Mouse (Mus musculus) C3H10T1/2 (cell line): ENCODE results near the gene Olfr391-ps. TPM values are rescaled to one million over a fixed set of nuclear protein-coding genes. Genes with fewer than 3 reads are reported as not detected.

Experiments used
- polyA plus RNA-seq, 2 experiments: library from polyadenylated mRNA; unstranded; fragments of >200 nt; fragmentation: generic; extraction: Trizol; gene quantifications; one replicate each; pipeline ENCODE4 v1.2.1; 2012; ENCODE audit warnings: missing spikeins in 2 of 2

Gene Olfr391-ps
- not detected for polyA plus RNA-seq

DNA sequence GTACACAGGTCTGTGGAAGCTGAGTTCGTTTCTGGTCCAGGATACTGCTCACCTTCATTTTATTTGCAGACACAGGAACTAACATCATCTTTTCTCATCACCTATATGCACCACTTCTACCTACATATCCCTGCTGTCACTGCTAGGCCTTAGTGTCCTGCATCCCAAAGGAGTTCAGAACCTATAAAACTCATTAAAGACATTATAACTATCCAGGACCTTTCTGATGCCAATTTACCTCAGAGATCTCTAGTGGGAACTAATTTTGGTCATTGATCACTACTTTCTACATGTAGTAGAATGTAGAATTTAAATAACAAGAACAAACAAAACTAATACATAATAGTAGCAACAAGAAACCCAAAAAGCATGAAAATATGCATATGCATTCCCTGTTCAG is at the start of gene Olfr391-ps:
Gene Olfr391-ps, minus strand, starts transcription at position 101 of the 400 bp plus-strand sequence.

DNA sequence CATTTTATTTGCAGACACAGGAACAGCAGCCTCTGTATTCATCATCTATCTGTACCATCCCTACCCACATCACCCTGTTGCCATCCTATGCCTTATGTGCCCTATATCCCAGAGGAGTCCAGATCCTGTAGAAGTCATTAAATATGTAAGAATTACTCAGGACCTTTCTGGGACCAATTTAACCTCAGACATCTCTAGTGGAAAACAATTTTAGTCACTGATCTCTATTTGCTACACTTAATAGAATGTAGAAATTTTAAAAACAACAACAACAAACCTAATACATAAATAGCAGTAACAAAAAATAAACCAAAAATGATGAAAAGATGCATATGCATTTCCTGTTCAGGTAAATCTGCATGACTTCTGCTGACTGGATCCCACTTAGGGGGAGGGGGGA is 48.5 kb upstream of the Olfr391-ps start, which contains the start of gene Olfr393:
Gene Olfr393, minus strand, starts transcription at position 101 of the 400 bp plus-strand sequence.

DNA sequence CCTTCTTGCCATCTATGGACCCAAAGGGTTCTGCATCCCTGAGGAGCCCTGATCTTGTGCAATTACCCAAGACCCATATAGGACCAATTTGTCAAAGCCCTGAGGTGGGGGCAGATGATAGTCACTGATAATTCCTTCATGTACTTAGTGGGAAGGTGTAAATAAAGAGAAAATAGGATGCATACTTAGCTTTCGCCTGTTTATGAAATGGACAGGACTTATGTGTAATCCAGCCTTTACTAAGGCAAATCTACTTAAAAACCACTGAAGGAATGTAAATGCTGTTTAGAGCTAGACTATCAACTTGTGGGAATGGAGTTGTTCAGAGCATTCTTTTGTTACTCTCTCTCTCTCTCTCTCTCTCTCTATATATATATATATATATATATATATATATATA is 14.1 kb upstream of the Olfr391-ps start, which contains the start of gene Olfr392:
Gene Olfr392, minus strand, starts transcription at position 101 of the 400 bp plus-strand sequence.

DNA sequence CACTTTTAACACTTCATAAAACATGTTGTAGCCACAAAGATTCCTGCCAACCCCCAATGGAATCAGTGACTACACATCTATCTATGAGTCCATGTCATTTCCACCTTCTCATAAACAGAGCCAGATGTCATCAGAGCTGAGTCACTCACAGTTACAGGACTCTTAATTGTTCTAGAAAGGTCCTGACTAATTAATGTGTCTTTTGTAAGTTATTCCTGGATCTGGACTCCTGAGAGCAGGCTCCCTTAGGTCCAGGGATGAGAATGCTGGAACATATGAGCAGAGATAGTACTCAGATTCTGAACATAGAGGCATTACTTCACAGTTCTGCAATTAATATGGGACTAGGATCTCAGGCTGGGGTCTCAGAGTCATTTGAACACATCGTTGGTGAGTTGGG is 20.2 kb downstream of the Olfr391-ps start, which contains the start of gene Olfr390:
Gene Olfr390, plus strand, starts transcription at position 301 of the 400 bp plus-strand sequence.

DNA sequence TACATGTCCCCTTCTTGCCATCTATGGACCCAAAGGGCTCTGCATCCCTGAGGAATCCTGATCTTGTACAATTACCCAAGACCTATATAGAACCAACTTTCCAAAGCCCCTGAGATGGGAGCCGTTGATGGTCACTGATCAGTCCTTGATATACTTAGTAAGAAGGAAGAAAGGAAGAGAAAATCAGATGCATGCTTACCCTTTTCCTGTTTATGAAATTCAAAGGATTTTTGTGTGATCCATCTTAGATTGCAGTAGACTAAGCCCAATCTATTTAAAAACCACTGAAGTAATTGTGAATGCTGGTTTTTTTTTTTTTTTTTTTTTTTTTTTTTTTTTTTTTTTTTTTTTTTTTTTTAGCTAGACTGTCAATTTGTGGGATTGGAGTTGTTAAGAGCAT is 22.2 kb downstream of the Olfr391-ps start, which contains the start of gene Olfr389:
Gene Olfr389, minus strand, starts transcription at position 101 of the 400 bp plus-strand sequence.

Other genes with a start within 250 kb of the Olfr391-ps start
- not detected for gene Olfr385, start 210.0 kb downstream of the Olfr391-ps start, polyA plus RNA-seq
- not detected for gene Olfr384, start 204.5 kb downstream of the Olfr391-ps start, polyA plus RNA-seq
- not detected for gene Zfp735, start 114.3 kb downstream of the Olfr391-ps start, polyA plus RNA-seq
- not detected for gene Olfr389, start 22.3 kb downstream of the Olfr391-ps start, polyA plus RNA-seq
- gene Olfr390, start 20.1 kb downstream of the Olfr391-ps start, polyA plus RNA-seq = not detected
- not detected for gene Olfr392, start 14.0 kb upstream of the Olfr391-ps start, polyA plus RNA-seq
- gene Olfr393, start 48.4 kb upstream of the Olfr391-ps start, polyA plus RNA-seq = not detected
- not detected for gene Olfr394, start 87.7 kb upstream of the Olfr391-ps start, polyA plus RNA-seq
- not detected for gene Olfr395, start 106.2 kb upstream of the Olfr391-ps start, polyA plus RNA-seq
- gene Olfr23, start 133.6 kb upstream of the Olfr391-ps start, polyA plus RNA-seq = not detected
- not detected for gene Olfr397, start 157.8 kb upstream of the Olfr391-ps start, polyA plus RNA-seq
- not detected for gene Olfr398, start 187.4 kb upstream of the Olfr391-ps start, polyA plus RNA-seq